Mouse (Mus musculus) ovary, postnatal 10 days (tissue): ENCODE measurements around the gene Inca1.
A peak's percentile ranks its signal among the peaks of the same experiment; 100 is the strongest.

Experiments used
- DNase-seq: peaks from one replicate; pipeline ENCODE4 v3.0.0; 2022; ENCODE audit warnings: low spot score

Gene Inca1

GRCm38 (mm10) chr11:70652884-70653344, 47.0 kb downstream of the Inca1 start:
- no peak for DNase-seq

GRCm38 (mm10) chr11:70652029-70652883, 47.7 kb downstream of the Inca1 start:
- no peak for DNase-seq

- no peak for DNase-seq
These were observed 48.6 kb downstream of the Inca1 start for GRCm38 (mm10) chr11:70651391-70651790.

- no peak for DNase-seq
These were observed 49.4 kb downstream of the Inca1 start for GRCm38 (mm10) chr11:70650322-70651175.

- DNase-seq, result no peak
These were observed 50.7 kb downstream of the Inca1 start for GRCm38 (mm10) chr11:70649185-70649734.

GRCm38 (mm10) chr11:70648512-70648911, 51.4 kb downstream of the Inca1 start:
- no peak for DNase-seq

- DNase-seq, result no peak
These were observed 52.1 kb downstream of the Inca1 start for GRCm38 (mm10) chr11:70647716-70648420.

GRCm38 (mm10) chr11:70646691-70647650, 53.0 kb downstream of the Inca1 start, which contains the start of the genes Rnf167 and Slc25a11:
Rnf167 (plus strand) TSS chr11:70647235.
Slc25a11 (minus strand) TSS chr11:70647479.
- peak; percentile 78 for DNase-seq

- DNase-seq, result no peak
These were observed 53.7 kb downstream of the Inca1 start for GRCm38 (mm10) chr11:70646259-70646555.

- no peak for DNase-seq
These were observed 54.3 kb downstream of the Inca1 start for GRCm38 (mm10) chr11:70645461-70646258.

GRCm38 (mm10) chr11:70644564-70645103, 55.3 kb downstream of the Inca1 start:
- no peak for DNase-seq

GRCm38 (mm10) chr11:70643051-70643450, 56.9 kb downstream of the Inca1 start:
- no peak for DNase-seq

- no peak for DNase-seq
These were observed 58.7 kb downstream of the Inca1 start for GRCm38 (mm10) chr11:70641241-70641640.

GRCm38 (mm10) chr11:70639976-70640375, 60.0 kb downstream of the Inca1 start:
- DNase-seq, result no peak

GRCm38 (mm10) chr11:70638714-70639278, 61.2 kb downstream of the Inca1 start, which contains the start of gene Gp1ba:
Gp1ba (plus strand) TSS chr11:70639122.
- no peak for DNase-seq
